Mouse (Mus musculus) CD4-positive, CD25-positive, alpha-beta regulatory T cell (primary cell): Measurements from ENCODE around the gene Plk4. TPM values are rescaled to one million over a fixed set of nuclear protein-coding genes. Genes with fewer than 3 reads are reported as not detected.

ENCODE experiments used
- polyA plus RNA-seq: library from polyadenylated mRNA; unstranded; fragments of 100-300 nt; shearing (Covaris generic); gene quantifications from one replicate; pipeline ENCODE4 v1.2.1, GENCODE M21; 2017

Gene Plk4
- 12.7 TPM for polyA plus RNA-seq

GRCm38 (mm10) chr3:40799530-40800372 lies at the start of gene Plk4:
Gene Plk4, plus strand, starts transcription at chr3:40800019.

GRCm38 (mm10) chr3:40846473-40846956 lies 46.7 kb downstream of the Plk4 start, which contains the start of gene Mfsd8:
Gene Mfsd8, minus strand, starts transcription at chr3:40846886.

GRCm38 (mm10) chr3:40846957-40847017 lies 47.0 kb downstream of the Plk4 start, which contains the start of gene Abhd18:
Gene Abhd18, plus strand, starts transcription at chr3:40846970.

Other genes starting within 250 kb of the Plk4 start
- gene Slc25a31, start 91.2 kb upstream of the Plk4 start, polyA plus RNA-seq, result not detected
- gene Hspa4l, start 55.5 kb upstream of the Plk4 start, polyA plus RNA-seq, result 26.0 TPM
- gene Mfsd8, start 46.9 kb downstream of the Plk4 start, polyA plus RNA-seq, result 15.8 TPM
- gene Abhd18, start 47.0 kb downstream of the Plk4 start, polyA plus RNA-seq, result 15.4 TPM
- 0.61 TPM for gene 1700034I23Rik, start 102.5 kb downstream of the Plk4 start, polyA plus RNA-seq
- gene Larp1b, start 149.8 kb downstream of the Plk4 start, polyA plus RNA-seq, result 37.5 TPM